Mouse (Mus musculus) kidney, postnatal 14 days (tissue): ENCODE measurements at regions not wholly inside any gene's neighbourhood (a gene's known extent, or its start where the extent isn't known, plus 50 kb on each side); places are given as distances from the start of the nearest gene placed in this dataset.
A peak's percentile ranks its signal among the peaks of the same experiment; 100 is the strongest.

Experiments used
- DNase-seq: peaks from one replicate; pipeline ENCODE4 v3.0.0; 2022; ENCODE audit warnings: mixed read lengths

DNA sequence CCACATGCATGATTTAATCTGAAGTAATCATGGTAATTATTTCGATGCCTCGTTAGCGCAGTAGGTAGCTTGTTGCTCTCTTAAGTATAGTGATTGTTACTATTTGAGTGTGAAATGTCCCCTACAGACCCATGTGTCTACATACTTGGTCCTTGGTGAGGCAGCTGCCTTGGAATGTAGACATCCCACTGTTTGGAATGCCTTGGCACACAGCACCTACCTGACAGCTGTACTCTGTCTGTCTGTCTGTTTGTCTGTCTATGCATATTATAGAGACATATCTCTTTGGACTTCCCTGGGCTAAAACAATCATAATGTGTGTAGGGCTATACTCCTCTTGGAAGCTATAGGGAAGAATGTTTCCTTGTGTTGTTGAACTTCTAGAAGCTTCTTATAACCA lies 83.7 kb upstream of the Runx3 start:
- no peak for DNase-seq

DNA sequence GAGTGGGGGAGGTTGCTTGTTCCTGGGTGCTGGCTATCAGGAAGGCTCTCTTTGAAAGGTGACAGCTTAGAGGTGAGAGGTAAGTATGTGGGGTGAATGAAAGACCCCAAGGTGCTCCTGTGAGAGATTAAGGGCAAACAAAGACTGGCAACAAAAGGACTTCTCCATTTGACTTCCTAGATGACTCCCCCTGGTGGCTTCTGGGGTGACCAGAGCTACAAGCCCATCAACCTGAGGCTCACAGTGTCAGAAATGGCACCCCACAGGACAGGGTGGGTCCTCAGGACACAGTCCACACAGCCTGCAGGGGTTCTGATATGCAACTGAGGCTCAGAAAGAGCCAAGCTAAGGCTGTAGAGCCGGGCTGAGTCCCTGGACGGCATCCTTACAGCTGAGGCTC lies 81.2 kb upstream of the Runx3 start:
- no peak for DNase-seq

DNA sequence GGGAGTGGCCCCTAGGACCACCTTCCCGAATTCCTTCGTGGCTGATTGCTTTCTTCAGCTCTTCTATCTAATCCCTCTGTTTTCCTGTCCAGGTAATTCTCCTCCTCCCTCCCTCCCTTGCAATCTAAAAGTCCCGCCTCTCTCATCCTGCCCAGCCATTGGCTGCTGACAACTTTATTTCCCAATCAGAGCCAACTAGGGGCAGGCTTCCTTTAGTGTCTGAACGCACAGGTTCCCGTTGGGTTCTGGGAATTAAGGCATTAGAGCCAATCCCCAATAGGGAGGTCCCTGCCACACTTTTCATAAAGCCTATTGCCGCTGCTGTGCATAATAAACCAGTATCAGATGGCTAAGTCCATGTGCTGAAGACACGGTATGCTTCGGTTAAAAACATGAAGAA lies 78.5 kb upstream of the Runx3 start:
- no peak for DNase-seq

DNA sequence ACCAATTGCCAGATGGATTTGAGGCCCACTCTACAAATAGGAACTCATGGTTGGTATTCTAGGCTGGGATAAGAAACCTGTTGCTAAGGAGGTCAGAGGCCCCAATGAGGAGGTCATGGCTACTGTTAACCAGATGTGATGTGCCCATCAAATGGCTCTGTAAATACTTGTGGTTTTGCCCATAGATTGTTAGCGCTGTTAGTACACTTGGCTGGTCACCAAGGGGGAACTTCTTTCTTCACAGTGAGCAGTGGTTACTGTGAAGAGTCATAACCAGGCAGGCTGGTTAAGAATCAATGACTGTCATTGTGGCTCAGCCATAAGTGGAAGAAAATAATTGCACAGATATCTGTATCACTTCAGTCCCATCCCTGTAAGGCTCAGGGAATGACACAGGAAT lies 78.0 kb upstream of the Runx3 start:
- no peak for DNase-seq

DNA sequence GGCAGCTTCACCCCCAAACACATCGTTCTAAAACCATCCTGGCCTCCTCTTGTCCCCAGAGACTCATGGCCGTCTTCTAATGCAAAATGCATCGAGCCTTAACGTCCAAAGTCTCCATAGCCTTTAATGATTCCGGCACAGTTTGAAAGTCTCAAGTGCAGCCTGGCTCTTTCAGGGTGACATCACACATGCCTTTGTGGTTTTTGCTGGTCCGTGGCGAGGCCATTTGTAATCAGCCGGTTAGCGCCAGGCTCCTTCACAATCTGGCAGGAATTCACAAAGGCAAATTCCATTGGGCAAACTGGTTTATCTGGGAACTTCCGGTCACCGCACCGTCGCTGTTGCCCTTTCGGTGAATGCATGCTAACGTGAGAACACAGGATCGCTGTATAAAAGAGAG lies 75.4 kb upstream of the Runx3 start:
- DNase-seq, result peak; percentile 44

DNA sequence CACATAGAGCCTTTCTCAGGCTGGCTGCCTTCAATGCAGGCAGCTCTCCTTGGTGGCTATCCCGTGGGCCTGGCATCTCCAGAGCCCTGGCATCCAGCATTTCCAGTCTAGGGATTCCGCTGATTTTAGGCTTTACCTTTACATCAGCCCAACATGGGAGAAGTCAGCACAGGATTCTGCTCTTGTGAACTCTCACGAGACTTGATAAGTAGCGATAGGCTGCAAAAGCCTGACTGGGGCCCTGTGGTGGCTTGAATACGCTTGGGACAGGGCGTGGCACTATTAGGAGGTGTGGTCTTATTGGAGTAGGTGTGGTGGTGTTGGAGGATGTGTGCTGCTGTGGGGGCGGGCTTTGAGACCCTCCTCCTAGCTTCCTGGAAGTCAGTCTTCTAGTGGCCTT lies 73.8 kb upstream of the Runx3 start:
- DNase-seq, result no peak

DNA sequence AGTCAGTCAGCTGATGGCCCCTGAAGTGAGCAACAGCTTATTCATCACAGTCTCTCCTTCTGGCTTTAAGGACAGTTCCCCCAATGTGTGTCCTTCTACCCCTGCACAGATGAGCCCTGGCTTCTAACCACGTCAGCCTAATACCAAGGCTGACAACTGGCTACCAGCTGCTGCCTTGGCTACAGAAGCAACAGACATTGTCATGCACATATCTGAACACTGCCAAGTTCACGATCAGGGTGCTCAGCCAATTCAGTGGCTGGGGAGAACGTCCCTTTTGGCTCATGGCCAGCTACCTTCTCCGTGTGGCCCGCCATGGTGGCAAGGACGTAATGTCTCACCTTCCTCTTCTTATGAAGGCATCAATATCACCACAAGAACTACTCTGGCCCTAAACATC lies 73.2 kb upstream of the Runx3 start:
- DNase-seq, result no peak

DNA sequence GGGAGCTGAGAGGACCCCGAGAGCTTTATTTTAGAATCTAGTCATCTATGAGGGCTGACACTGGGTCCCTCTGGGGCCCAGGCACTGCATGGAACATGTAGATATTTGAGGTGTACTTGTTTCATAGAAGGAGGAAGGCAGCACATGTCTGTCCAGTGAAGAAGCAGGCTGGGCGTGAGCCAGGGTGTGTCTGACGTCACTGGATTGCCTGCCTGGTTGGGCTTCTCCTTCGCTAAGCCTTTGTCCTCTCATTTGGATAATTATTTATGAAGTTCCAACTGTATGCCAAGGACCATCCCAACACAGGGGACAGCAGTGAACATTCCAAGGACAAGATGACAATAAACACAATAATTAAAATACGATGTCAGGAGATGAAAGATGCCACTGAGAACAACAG lies 72.7 kb upstream of the Runx3 start:
- peak; percentile 77 for DNase-seq

DNA sequence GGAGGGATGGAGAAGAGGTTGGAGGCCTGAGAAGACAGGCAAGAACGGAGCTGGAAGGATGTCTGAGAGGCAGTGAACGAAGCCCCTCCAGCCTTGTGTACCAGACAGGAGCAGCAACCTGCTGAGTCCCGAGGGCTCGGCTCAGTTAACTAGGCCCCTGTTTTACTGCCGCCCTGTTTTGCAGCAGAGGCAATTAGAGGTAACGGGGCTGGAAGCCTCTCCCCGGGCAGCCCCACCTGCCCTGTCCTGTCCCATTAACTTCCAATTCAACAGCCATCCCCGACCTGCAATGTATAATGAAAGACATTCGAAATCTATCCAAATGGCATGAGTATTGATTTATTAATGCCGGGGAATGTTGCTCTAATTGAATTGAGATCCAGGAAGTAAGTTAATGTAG lies 70.5 kb upstream of the Runx3 start:
- no peak for DNase-seq

DNA sequence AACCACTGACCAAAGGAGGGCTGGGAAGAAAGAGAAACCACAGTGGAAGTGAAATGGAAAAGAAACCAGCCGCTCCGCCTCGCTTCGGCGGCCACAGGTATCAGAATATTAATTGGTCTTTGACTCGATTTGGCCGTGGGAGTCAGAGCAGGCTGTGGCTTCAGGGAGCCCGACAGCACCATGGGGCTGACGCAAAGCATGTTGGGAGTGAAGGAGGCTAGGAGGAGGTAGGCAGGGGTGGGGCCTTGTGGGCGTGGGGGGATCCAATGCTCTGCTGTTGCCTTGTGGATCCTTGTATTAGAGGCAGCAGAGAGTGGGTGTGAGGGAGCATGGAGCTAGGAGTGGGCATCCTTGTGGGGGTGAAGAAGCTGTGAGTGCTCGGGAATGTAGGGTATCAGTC lies 69.0 kb upstream of the Runx3 start:
- no peak for DNase-seq

DNA sequence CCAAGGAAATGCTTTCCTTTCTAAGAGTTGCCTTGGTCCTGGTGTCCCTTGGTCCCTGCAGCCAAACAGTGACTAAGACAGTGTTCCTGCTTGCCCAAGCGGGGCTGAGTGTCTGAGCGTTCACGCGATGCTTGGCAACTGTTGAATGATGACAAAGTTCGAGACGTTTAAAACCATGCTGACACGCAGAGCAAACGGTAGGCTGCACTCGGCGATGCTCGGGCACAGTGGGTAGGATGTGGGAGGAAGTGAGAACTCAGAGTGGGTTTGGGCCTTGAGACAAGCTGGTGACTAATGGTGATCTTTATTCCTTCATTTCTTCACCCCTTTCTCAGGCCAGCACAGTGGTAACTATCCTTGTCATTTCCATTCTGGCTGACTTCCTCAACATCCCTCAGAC lies 66.9 kb upstream of the Runx3 start:
- DNase-seq, result no peak

DNA sequence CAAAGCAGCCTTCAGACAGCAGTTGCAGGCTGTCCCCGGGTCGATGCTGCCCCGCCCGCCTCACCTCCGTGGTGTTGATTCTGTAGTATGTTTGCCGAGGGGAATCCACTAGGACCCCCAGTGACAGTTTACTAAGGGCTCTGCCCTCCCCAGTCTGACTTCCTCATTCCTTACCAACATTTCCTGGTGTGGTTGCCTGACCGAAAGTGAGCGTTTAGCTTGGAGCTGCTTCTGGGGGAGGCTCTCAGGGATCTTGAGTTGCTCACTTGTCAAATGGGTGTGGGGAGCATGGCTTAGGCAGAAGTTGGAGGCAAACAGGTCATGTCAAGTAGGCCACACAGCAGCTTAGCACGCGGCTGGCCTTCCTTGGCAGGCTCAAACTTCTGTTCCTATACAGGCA lies 66.1 kb upstream of the Runx3 start:
- no peak for DNase-seq

DNA sequence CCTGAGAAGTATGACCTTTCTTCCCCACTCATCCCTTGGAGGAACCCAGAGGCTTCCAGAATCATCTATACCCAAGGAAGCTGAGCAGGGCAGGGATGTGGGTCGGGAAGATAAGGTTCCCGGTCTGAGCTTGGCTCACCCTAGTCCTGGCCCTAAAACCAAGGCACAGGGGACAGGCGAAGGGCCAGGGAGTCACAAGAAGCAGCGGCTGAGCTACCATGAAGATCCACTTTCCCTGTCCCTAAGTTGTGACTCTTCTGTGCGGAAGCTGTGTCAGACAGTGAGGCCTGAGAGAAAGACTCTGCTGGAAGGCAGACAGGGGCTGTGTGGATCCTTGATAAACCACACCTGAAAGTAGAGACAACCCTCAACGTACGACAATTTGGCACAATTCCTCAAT lies 64.1 kb upstream of the Runx3 start:
- no peak for DNase-seq

DNA sequence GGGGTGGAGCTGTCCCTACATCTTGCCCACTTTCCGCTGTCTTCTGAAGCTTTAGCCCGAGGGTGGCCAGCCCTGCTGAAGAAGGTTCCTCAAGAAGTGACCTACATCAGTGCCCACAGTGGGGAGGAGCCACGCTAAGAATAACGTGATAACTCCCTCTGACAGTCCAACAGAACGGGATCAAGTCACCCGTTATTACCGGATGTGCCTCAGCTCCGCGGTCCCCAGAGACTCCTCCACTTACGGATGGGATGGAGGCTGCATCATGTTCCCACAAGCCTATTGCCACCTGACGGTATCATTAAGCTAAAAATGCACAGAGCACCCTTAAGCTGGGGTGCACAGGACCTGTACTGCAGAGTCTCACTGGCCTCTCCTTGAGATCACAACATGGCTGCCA lies 63.2 kb upstream of the Runx3 start:
- DNase-seq, result no peak

DNA sequence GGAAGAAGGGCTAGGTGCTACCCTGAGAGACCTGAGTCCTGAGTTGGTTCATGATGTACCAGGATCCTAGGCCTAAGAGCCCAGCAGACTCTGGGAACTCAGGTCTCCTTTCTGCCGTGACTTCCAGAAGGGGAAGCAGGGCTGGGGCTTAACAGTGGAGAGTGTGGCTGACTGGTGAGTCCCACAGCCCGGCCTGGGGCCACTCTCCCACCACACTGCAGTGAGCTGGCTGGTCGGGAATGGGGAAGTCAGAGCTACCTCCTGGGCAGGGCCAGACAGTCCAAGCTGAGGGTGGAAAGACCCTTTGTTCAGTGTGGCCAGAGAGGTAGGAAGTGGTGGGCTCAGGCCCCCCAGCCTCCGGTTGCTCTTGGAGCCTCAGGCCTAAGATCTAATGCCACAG lies 61.6 kb upstream of the Runx3 start:
- no peak for DNase-seq

DNA sequence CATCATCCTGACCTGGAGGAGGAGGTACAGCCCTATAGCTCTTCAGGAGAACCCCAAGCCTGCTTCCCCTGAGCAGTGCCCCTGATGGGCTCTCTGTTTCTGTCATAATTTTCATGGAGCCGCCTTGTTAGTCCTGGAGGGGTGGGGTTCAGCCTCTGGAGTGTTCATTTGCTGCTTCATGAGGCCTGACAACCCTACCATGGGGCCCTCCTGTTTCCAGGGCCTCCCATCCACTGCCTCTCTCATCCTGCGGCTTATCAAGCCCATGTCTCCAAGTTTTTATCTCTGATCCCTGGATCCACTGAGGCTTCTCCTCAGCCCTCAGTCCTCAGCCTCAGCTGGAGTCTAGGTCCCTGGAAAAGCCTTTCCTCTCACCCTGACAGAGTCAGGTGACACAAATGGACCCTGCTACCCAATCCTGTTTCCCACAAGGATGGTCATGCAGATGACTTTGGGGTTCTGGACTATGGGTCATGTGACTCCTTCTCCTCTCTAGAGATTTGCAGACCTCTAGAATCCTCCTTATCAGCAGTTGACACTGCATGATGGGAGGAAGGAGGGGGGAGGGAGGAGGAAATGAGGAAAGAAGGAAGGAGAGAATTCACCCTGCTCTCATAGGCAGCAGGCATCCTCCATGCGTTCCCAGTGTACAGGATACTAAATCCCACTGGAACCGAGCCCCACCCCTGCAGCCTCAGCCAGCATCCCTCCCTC lies 59.3 kb upstream of the Runx3 start:
- DNase-seq, result no peak

DNA sequence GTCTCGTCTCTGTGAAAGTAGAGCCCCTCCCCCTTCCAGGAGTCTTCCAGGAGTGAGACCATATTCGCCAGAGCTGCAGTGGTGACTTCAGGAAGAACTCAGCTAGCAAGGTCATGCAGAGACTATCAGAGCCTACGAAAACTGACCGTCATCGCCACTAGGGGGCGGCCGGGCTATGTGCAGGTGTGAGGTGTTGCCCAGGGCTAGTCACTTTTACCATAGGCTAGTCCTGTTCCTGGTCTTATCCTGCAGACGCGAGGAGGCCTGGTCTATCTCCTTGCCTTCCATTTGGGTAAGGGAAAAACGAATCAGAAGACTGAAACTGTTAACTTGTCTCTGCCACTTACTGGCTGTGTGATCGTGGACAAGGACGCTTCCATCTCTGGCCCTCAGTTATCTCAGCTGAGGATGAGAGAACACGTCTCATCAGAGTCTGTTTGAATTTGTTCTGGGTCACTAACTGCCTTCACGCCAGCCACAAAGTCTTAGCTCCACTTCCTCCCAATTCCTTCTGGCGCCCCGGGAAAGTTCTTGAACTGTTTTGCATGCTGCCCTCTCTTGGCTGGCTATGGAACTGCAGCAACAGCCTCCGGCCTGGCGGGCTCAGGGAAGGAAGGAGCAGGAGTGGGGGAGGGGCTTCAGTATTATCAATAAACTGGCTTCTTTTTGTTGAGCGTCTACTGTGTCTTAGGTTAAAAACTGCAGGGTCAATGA lies 53.5 kb upstream of the Runx3 start:
- peak; percentile 88 for DNase-seq

DNA sequence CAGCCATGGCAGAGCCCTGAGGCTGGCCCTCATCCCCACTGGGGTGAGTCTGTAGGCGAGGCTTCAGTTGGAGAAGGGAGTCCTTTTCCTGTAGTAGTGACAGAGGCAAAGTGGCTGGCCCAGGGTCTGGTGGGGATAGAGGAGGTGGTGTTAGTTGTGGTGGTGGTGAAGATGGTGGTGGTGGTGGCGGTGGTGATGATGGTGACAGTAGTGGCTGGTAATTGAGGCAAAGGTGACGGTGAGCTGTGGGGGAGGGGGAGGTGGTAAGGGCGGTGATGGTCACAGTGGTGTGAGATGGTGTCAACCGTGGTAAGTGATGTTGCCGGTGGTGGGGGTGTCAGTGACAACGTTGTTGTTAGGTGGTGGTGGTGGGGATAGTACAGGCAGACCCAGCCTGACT lies 52.6 kb upstream of the Runx3 start:
- no peak for DNase-seq

DNA sequence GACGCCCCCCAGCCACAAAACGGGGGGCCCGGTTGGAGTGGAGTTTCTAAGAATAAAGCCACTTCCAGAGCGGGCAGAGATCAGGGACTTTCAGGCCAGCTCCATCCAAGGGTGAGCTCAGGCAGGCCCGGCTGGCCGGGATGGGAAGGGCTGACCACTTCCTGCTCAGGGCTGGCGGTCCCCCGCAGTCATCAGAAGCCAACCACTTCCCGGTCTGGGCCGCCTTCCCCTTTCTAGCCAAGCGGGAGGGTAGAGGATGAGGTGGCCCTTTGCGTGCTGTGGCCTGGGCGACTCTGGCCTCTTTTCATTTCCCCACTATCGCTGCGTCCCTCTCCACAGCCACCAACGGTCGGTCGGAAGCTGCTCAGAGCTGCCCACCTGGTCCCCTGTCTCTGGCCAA lies 50.6 kb upstream of the Runx3 start:
- no peak for DNase-seq
